Mouse (Mus musculus) forebrain, embryonic 11.5 days (tissue): ENCODE results near the gene Ugt1a9. TPM values are rescaled to one million over a fixed set of nuclear protein-coding genes. Genes with fewer than 3 reads are reported as not detected.

Source experiments
- ATAC-seq: fragments of 200-750 bp; cut with Nextera tagmentation; replicated peaks from 2 replicates; pipeline ENCODE4 v1.8.0; 2017; ENCODE audit warnings: moderate TSS enrichment; ENCODE audit not compliant: low FRiP score
- DNase-seq: peaks from one replicate; pipeline ENCODE4 v3.0.0-alpha.2; 2017; ENCODE audit warnings: low spot score
- H3K27ac ChIP-seq: fragments of 300-500 bp; sonication (generic); 2 replicates; pipeline ENCODE4 v1.5.1; 2014; ENCODE audit warnings: low read depth, low read length
- H3K27me3 ChIP-seq: fragments of 300-500 bp; sonication (generic); 2 replicates; pipeline ENCODE4 v1.6.1; 2014; ENCODE audit warnings: mild to moderate bottlenecking, low read length, mixed read lengths; ENCODE audit not compliant: control insufficient read depth, insufficient read depth
- H3K36me3 ChIP-seq: fragments of 300-500 bp; sonication (generic); 2 replicates; pipeline ENCODE4 v1.6.1; 2014; ENCODE audit warnings: mild to moderate bottlenecking, low read length, moderate library complexity, mixed read lengths; ENCODE audit not compliant: control insufficient read depth, insufficient read depth
- H3K4me1 ChIP-seq: fragments of 300-500 bp; sonication (generic); replicated peaks from 2 replicates; pipeline ENCODE4 v1.6.1; 2014; ENCODE audit warnings: low read length, mixed read lengths; ENCODE audit not compliant: control insufficient read depth, insufficient read depth
- H3K4me2 ChIP-seq: fragments of 300-500 bp; sonication (generic); 2 replicates; pipeline ENCODE4 v1.6.1; 2014; ENCODE audit warnings: low read depth, mild to moderate bottlenecking, low read length, moderate library complexity, mixed read lengths; ENCODE audit not compliant: severe bottlenecking
- H3K4me3 ChIP-seq: fragments of 300-500 bp; sonication (generic); 2 replicates; pipeline ENCODE4 v1.5.1; 2014; ENCODE audit warnings: low read depth, low read length
- H3K9ac ChIP-seq: fragments of 300-500 bp; sonication (generic); 2 replicates; pipeline ENCODE4 v1.6.1; 2014; ENCODE audit warnings: low read length
- H3K9me3 ChIP-seq: fragments of 300-500 bp; sonication (generic); 2 replicates; pipeline ENCODE4 v1.6.1; 2016; ENCODE audit warnings: low read length, mixed read lengths; ENCODE audit not compliant: control insufficient read depth
- WGBS: fragments of 180-500 bp; shearing (Covaris S2); extraction: QIAGEN DNeasy Blood & Tissue Kit; methylation state at CpG from one replicate; pipeline ENCODE4 v1.1.7; 2014; 5-methylcytosine and 5-hydroxymethylcytosine counted together
- polyA plus RNA-seq: library from polyadenylated mRNA; unstranded; fragments of >200 nt; fragmentation: Nextera tagmentation; extraction: Ambion mirVana; gene quantifications from 2 replicates; pipeline ENCODE4 v1.2.1, GENCODE M21; 2014

The Ugt1a9 gene
- polyA plus RNA-seq, 1 experiment from 2014 or later: not detected

GRCm38 (mm10) chr1:88235046-88235893, 164.7 kb downstream of the Ugt1a9 start:
- no peak overlapping the region for H3K9ac ChIP-seq
- DNase-seq (no peak), ATAC-seq (no peak)
- no peak overlapping the region for H3K4me3 ChIP-seq
- H3K27ac ChIP-seq: no peak overlapping the region
- 67% methylated on average over 11 of the region's 11 CpGs for WGBS
- H3K4me1 ChIP-seq: no peaks in the 10 kb centered on the region
- peaks cover 96% of the 10 kb centered on the region for H3K9me3 ChIP-seq
- no peak overlapping the region for H3K4me2 ChIP-seq
- H3K27me3 ChIP-seq: no peaks in the 10 kb centered on the region
- H3K36me3 ChIP-seq: no peaks in the 10 kb centered on the region

- H3K4me1 ChIP-seq: no peaks in the 10 kb centered on the region
- no peak overlapping the region for H3K4me2 ChIP-seq
- ATAC-seq (no peak), DNase-seq (no peak)
- H3K9me3 ChIP-seq: peaks cover 96% of the 10 kb centered on the region
- H3K9ac ChIP-seq: no peak overlapping the region
- no peak overlapping the region for H3K27ac ChIP-seq
- H3K27me3 ChIP-seq: no peaks in the 10 kb centered on the region
- no peaks in the 10 kb centered on the region for H3K36me3 ChIP-seq
- 69% methylated on average over 4 of the region's 4 CpGs for WGBS
- no peak overlapping the region for H3K4me3 ChIP-seq
These were observed 165.4 kb downstream of the Ugt1a9 start for GRCm38 (mm10) chr1:88235894-88236415.

GRCm38 (mm10) chr1:88237311-88237710, 166.7 kb downstream of the Ugt1a9 start:
- Histone ChIP-seq H3K36me3 (no peaks in the 10 kb centered on the region), H3K4me3 (no peak overlapping the region), H3K4me2 (no peak overlapping the region), H3K9me3 (peaks cover 93% of the 10 kb centered on the region), H3K27ac (no peak overlapping the region), H3K4me1 (no peaks in the 10 kb centered on the region), H3K27me3 (no peaks in the 10 kb centered on the region), H3K9ac (no peak overlapping the region)
- WGBS: 80% methylated on average over 5 of the region's 5 CpGs
- DNase-seq: no peak
- ATAC-seq: no peak

- Histone ChIP-seq H3K27ac (no peak overlapping the region), H3K9me3 (peaks cover 92% of the 10 kb centered on the region), H3K27me3 (no peaks in the 10 kb centered on the region), H3K4me3 (no peak overlapping the region), H3K36me3 (no peaks in the 10 kb centered on the region), H3K9ac (no peak overlapping the region), H3K4me2 (no peak overlapping the region), H3K4me1 (no peaks in the 10 kb centered on the region)
- ATAC-seq: no peak
- no peak for DNase-seq
- 76% methylated on average over 6 of the region's 6 CpGs for WGBS
These were observed 168.2 kb downstream of the Ugt1a9 start for GRCm38 (mm10) chr1:88238771-88239170.

- Histone ChIP-seq H3K9me3 (peaks cover 92% of the 10 kb centered on the region), H3K36me3 (no peaks in the 10 kb centered on the region), H3K4me3 (no peak overlapping the region), H3K4me1 (no peaks in the 10 kb centered on the region), H3K27ac (no peak overlapping the region), H3K27me3 (no peaks in the 10 kb centered on the region), H3K9ac (no peak overlapping the region), H3K4me2 (no peak overlapping the region)
- ATAC-seq (no peak), DNase-seq (no peak)
- 74% methylated on average over 5 of the region's 5 CpGs for WGBS
These were observed 169.5 kb downstream of the Ugt1a9 start for GRCm38 (mm10) chr1:88240072-88240471.

GRCm38 (mm10) chr1:88240579-88240978, 170.0 kb downstream of the Ugt1a9 start:
- Histone ChIP-seq H3K27me3 (no peaks in the 10 kb centered on the region), H3K4me1 (no peaks in the 10 kb centered on the region), H3K4me3 (no peak overlapping the region), H3K27ac (no peak overlapping the region), H3K9ac (no peak overlapping the region), H3K9me3 (peaks cover 92% of the 10 kb centered on the region), H3K36me3 (no peaks in the 10 kb centered on the region), H3K4me2 (no peak overlapping the region)
- ATAC-seq (peak; percentile 2; the same call in 1 of the 2 replicates), DNase-seq (no peak)
- 75% methylated on average over 4 of the region's 4 CpGs for WGBS

GRCm38 (mm10) chr1:88243861-88244260, 173.3 kb downstream of the Ugt1a9 start:
- Histone ChIP-seq H3K36me3 (no peaks in the 10 kb centered on the region), H3K9ac (no peak overlapping the region), H3K4me3 (no peak overlapping the region), H3K4me1 (no peaks in the 10 kb centered on the region), H3K9me3 (peaks cover 95% of the 10 kb centered on the region), H3K27me3 (no peaks in the 10 kb centered on the region), H3K4me2 (no peak overlapping the region), H3K27ac (no peak overlapping the region)
- no peak for ATAC-seq
- no peak for DNase-seq
- WGBS: 69% methylated on average over 5 of the region's 5 CpGs

- Histone ChIP-seq H3K9ac (no peak overlapping the region), H3K27ac (no peak overlapping the region), H3K36me3 (no peaks in the 10 kb centered on the region), H3K27me3 (no peaks in the 10 kb centered on the region), H3K4me3 (no peak overlapping the region), H3K4me2 (no peak overlapping the region), H3K4me1 (no peaks in the 10 kb centered on the region), H3K9me3 (peaks cover 95% of the 10 kb centered on the region)
- DNase-seq: no peak
- WGBS: 78% methylated on average over 6 of the region's 6 CpGs
- ATAC-seq: no peak
These were observed 175.3 kb downstream of the Ugt1a9 start for GRCm38 (mm10) chr1:88245881-88246280.

GRCm38 (mm10) chr1:88246386-88246785, 175.8 kb downstream of the Ugt1a9 start:
- WGBS: 42% methylated on average over 6 of the region's 6 CpGs
- no peak for ATAC-seq
- H3K4me2 ChIP-seq: no peak overlapping the region

More at GRCm38 (mm10) chr1:88246386-88246785, 175.8 kb downstream of the Ugt1a9 start:
- Histone ChIP-seq H3K9me3 (peaks cover 95% of the 10 kb centered on the region), H3K9ac (no peak overlapping the region), H3K4me3 (no peak overlapping the region), H3K27me3 (no peaks in the 10 kb centered on the region), H3K36me3 (no peaks in the 10 kb centered on the region), H3K4me1 (no peaks in the 10 kb centered on the region), H3K27ac (no peak overlapping the region)
- no peak for DNase-seq
